Mouse (Mus musculus): ENCODE data around the gene Simc1.
"Not testable (repeated sequence)": the region's sequence is repeated elsewhere in the genome, so short reads cannot be mapped to it uniquely, and the experiment has no call there.

The Simc1 gene

GRCm38 (mm10) chr13:54503604-54504521 is at the start of gene Simc1:
Simc1 (plus strand) TSS chr13:54503779.
- peak; percentile 85 for DNase-seq (ENCODE audit: extremely low spot score, low spot score)

- no peak for DNase-seq (ENCODE audit: extremely low spot score, low spot score)
These were observed 46.5 kb upstream of the Simc1 start for GRCm38 (mm10) chr13:54457062-54457461.

- no peak for DNase-seq (ENCODE audit: extremely low spot score, low spot score)
These were observed 44.3 kb upstream of the Simc1 start for GRCm38 (mm10) chr13:54459282-54459681.

GRCm38 (mm10) chr13:54468098-54469011 is 35.2 kb upstream of the Simc1 start, which contains the start of gene Thoc3:
Thoc3 (minus strand) TSS chr13:54468849.
- peak; percentile 87 for DNase-seq (ENCODE audit: extremely low spot score, low spot score)

GRCm38 (mm10) chr13:54469012-54469354 is 34.6 kb upstream of the Simc1 start:
- DNase-seq (ENCODE audit: extremely low spot score, low spot score): no peak

GRCm38 (mm10) chr13:54471967-54472366 is 31.6 kb upstream of the Simc1 start:
- DNase-seq (ENCODE audit: extremely low spot score, low spot score): no peak

GRCm38 (mm10) chr13:54474996-54475395 is 28.6 kb upstream of the Simc1 start:
- DNase-seq (ENCODE audit: extremely low spot score, low spot score): no peak

GRCm38 (mm10) chr13:54475702-54476101 is 27.9 kb upstream of the Simc1 start:
- DNase-seq (ENCODE audit: extremely low spot score, low spot score): no peak

- no peak for DNase-seq (ENCODE audit: extremely low spot score, low spot score)
These were observed 24.3 kb upstream of the Simc1 start for GRCm38 (mm10) chr13:54479286-54479685.

- DNase-seq (ENCODE audit: extremely low spot score, low spot score): no peak
These were observed 22.1 kb upstream of the Simc1 start for GRCm38 (mm10) chr13:54481498-54481897.

GRCm38 (mm10) chr13:54490411-54490810 is 13.2 kb upstream of the Simc1 start:
- no peak for DNase-seq (ENCODE audit: extremely low spot score, low spot score)

GRCm38 (mm10) chr13:54491381-54491780 is 12.2 kb upstream of the Simc1 start:
- no peak for DNase-seq (ENCODE audit: extremely low spot score, low spot score)

GRCm38 (mm10) chr13:54499551-54499950 is 4.0 kb upstream of the Simc1 start:
- DNase-seq (ENCODE audit: extremely low spot score, low spot score): not testable (repeated sequence)

- no peak for DNase-seq (ENCODE audit: extremely low spot score, low spot score)
These were observed 2.2 kb upstream of the Simc1 start for GRCm38 (mm10) chr13:54501352-54501751.

- no peak for DNase-seq (ENCODE audit: extremely low spot score, low spot score)
These were observed 1.5 kb upstream of the Simc1 start for GRCm38 (mm10) chr13:54501957-54502690.

- DNase-seq (ENCODE audit: extremely low spot score, low spot score): no peak
These were observed 338 bp upstream of the Simc1 start for GRCm38 (mm10) chr13:54503278-54503603.

- peak; percentile 19 for DNase-seq (ENCODE audit: extremely low spot score, low spot score)
These were observed 1.2 kb downstream of the Simc1 start for GRCm38 (mm10) chr13:54504611-54505260.

GRCm38 (mm10) chr13:54505920-54506319 is 2.3 kb downstream of the Simc1 start:
- no peak for DNase-seq (ENCODE audit: extremely low spot score, low spot score)

- no peak for DNase-seq (ENCODE audit: extremely low spot score, low spot score)
These were observed 16.6 kb downstream of the Simc1 start for GRCm38 (mm10) chr13:54520221-54520620.

- DNase-seq (ENCODE audit: extremely low spot score, low spot score): no peak
These were observed 17.6 kb downstream of the Simc1 start for GRCm38 (mm10) chr13:54521181-54521580.

GRCm38 (mm10) chr13:54527140-54527539 is 23.6 kb downstream of the Simc1 start:
- DNase-seq (ENCODE audit: extremely low spot score, low spot score): no peak
